Mouse (Mus musculus): ENCODE measurements around the gene Matn3.

DNA sequence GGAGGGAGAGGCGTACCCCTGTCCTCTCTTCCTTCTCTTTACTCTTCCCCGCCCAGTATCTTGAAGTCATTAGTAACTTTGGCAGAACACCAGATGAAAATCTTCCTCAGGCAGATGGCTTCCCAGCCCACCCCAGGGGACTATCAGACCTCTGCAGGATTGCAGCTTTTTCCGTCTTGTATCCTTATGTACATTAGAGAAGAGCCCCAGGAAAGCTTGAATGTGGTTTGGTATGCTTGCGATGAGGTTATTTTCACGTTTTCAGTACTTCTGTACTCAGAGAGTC is 24.7 kb upstream of the Matn3 start:
- TF ChIP-seq POLR2AphosphoS5 (IDR thresholded peaks at IDR 0.05; ENCODE audit: insufficient replicate concordance, low read depth, low read length), result no peak
- no peak for TF ChIP-seq CTCF (IDR thresholded peaks at IDR 0.05; ENCODE audit: low read depth, low read length)
